Mouse (Mus musculus) Patski (cell line): ENCODE measurements around the gene Zfp58. TPM values are rescaled to one million over a fixed set of nuclear protein-coding genes. Genes with fewer than 3 reads are reported as not detected.
A peak's percentile ranks its signal among the peaks of the same experiment; 100 is the strongest.

Experiments used
- ATAC-seq: fragments of 100-300 bp; one replicate; pipeline ENCODE4 v1.8.0; 2021
- CTCF ChIA-PET: fragments of 350-600 bp; sonication (Branson Sonifier 250); formaldehyde crosslinking; loops from one replicate; lab custom pipeline; 2022; ENCODE audit warnings: inconsistent platforms; lab: Charles Lee
- POLR2A ChIA-PET: fragments of 350-600 bp; sonication (Branson Sonifier 250); formaldehyde crosslinking; loops from one replicate; lab custom pipeline; 2022; ENCODE audit warnings: antibody characterized with exemption, inconsistent platforms; lab: Charles Lee
- DNase-seq: peaks from one replicate; pipeline ENCODE4 v3.0.0-alpha.2; 2011; ENCODE audit warnings: low read depth, low spot score
- H3K27me3 ChIP-seq: fragments of 371-371 bp; one replicate; pipeline ENCODE4 v1.5.1; 2021
- CTCF ChIP-seq: fragments of 100-300 bp; IDR thresholded peaks from one replicate; pipeline ENCODE4 v1.5.1; 2021
- in situ Hi-C: fragments of 300-500 bp; cut with MboI; formaldehyde crosslinking; loops from 3 replicates; pipeline ENCODE4 v1.11.1; 2018; ENCODE audit warnings: low pct_unique_long_range_greater_than_20kb, mixed read lengths
- polyA plus RNA-seq: library from polyadenylated mRNA; unstranded; gene quantifications from one replicate; pipeline ENCODE4 v1.2.3, GENCODE M21; 2021

The Zfp58 gene
- polyA plus RNA-seq, 1 experiment from 2014 or later: 9.2 TPM

- ATAC-seq: peak; percentile 40
- ChIA-PET POLR2A (interaction anchor here (1.8 kb wide), 1 partner anchor 31 kb away, joined by 11 read pairs; the partner anchor contains the start of gene Zfp874b), CTCF (interaction anchor here (2.3 kb wide), 1 partner anchor 31 kb away, joined by 10 read pairs; no protein-coding TSS in a partner anchor)
- in situ Hi-C loops: no loop called here
- no peak for DNase-seq
- no peak for TF ChIP-seq CTCF
- H3K27me3 ChIP-seq: no peaks in the 10 kb centered on the region
Observed at GRCm38 (mm10) chr13:67452021-67452309, 48.4 kb downstream of the Zfp58 start.

- ChIA-PET POLR2A (interaction anchor here (1.8 kb wide), 1 partner anchor 32 kb away, joined by 11 read pairs; the partner anchor contains the start of gene Zfp874b), CTCF (interaction anchor here (2.3 kb wide), 1 partner anchor 32 kb away, joined by 10 read pairs; no protein-coding TSS in a partner anchor)
- TF ChIP-seq CTCF: no peak
- peak; percentile 49 for DNase-seq
- in situ Hi-C loops: no loop called here
- H3K27me3 ChIP-seq: no peaks in the 10 kb centered on the region
- ATAC-seq: peak; percentile 97
Observed at GRCm38 (mm10) chr13:67451172-67452020, 49.0 kb downstream of the Zfp58 start, which contains the start of gene Zfp874a. TSS of gene Zfp874a (minus strand) at chr13:67451624.

Other genes starting within 250 kb of the Zfp58 start
- 4.1 TPM for gene Zfp458, start 222.1 kb downstream of the Zfp58 start, polyA plus RNA-seq
- gene Zfp457, start 194.1 kb downstream of the Zfp58 start, polyA plus RNA-seq: 3.1 TPM
- gene Zfp595, start 168.0 kb downstream of the Zfp58 start, polyA plus RNA-seq: 3.2 TPM
- gene Gm28044, start 140.0 kb downstream of the Zfp58 start, polyA plus RNA-seq: 1.4 TPM
- 2.4 TPM for gene Zfp953, start 139.9 kb downstream of the Zfp58 start, polyA plus RNA-seq
- 0.90 TPM for gene Gm28041, start 124.8 kb downstream of the Zfp58 start, polyA plus RNA-seq
- 4.8 TPM for gene Zfp456, start 124.7 kb downstream of the Zfp58 start, polyA plus RNA-seq
- 6.5 TPM for gene Zfp429, start 100.7 kb downstream of the Zfp58 start, polyA plus RNA-seq
- gene Zfp459, start 79.1 kb downstream of the Zfp58 start, polyA plus RNA-seq: not detected
- gene Zfp874a, start 48.9 kb downstream of the Zfp58 start, polyA plus RNA-seq: 11.3 TPM
- gene Zfp874b, start 16.3 kb downstream of the Zfp58 start, polyA plus RNA-seq: 11.3 TPM
- not detected for gene Gm26965, start 25.6 kb upstream of the Zfp58 start, polyA plus RNA-seq
- gene Zfp87, start 25.6 kb upstream of the Zfp58 start, polyA plus RNA-seq: 14.2 TPM
- gene Zfp748, start 53.3 kb upstream of the Zfp58 start, polyA plus RNA-seq: 6.3 TPM
- 7.5 TPM for gene Zfp729b, start 109.2 kb upstream of the Zfp58 start, polyA plus RNA-seq
- 1.2 TPM for gene Gm49345, start 137.2 kb upstream of the Zfp58 start, polyA plus RNA-seq
- 4.4 TPM for gene Zfp729a, start 137.2 kb upstream of the Zfp58 start, polyA plus RNA-seq
- 6.8 TPM for gene Zfp738, start 186.5 kb upstream of the Zfp58 start, polyA plus RNA-seq
- 11.8 TPM for gene Zfp65, start 228.6 kb upstream of the Zfp58 start, polyA plus RNA-seq